Mouse (Mus musculus) heart, embryonic 16.5 days (tissue): ENCODE measurements at regions not wholly inside any gene's neighbourhood (a gene's known extent, or its start where the extent isn't known, plus 50 kb on each side); places are given as distances from the start of the nearest gene placed in this dataset.

ENCODE experiments used
- ATAC-seq: fragments of 200-750 bp; cut with Nextera tagmentation; replicated peaks from 2 replicates; pipeline ENCODE4 v1.8.0; 2017; ENCODE audit warnings: moderate number of reproducible peaks; ENCODE audit not compliant: insufficient read depth, low FRiP score; ENCODE audit errors: extremely low read depth
- H3K27ac ChIP-seq: fragments of 300-500 bp; sonication (generic); 2 replicates; pipeline ENCODE4 v1.5.1; 2014; ENCODE audit warnings: mild to moderate bottlenecking, low read length, control low read depth, moderate library complexity
- H3K27me3 ChIP-seq: fragments of 300-500 bp; sonication (generic); 2 replicates; pipeline ENCODE4 v1.6.1; 2014; ENCODE audit warnings: low read length, mixed read lengths; ENCODE audit not compliant: control insufficient read depth, insufficient read depth
- H3K36me3 ChIP-seq: fragments of 300-500 bp; sonication (generic); 2 replicates; pipeline ENCODE4 v1.6.1; 2014; ENCODE audit not compliant: control insufficient read depth, insufficient read depth
- H3K4me1 ChIP-seq: fragments of 300-500 bp; sonication (generic); 2 replicates; pipeline ENCODE4 v1.6.1; 2014; ENCODE audit warnings: low read length, mixed read lengths; ENCODE audit not compliant: control insufficient read depth, insufficient read depth
- H3K4me2 ChIP-seq: fragments of 300-500 bp; sonication (generic); 2 replicates; pipeline ENCODE4 v1.6.1; 2014; ENCODE audit warnings: low read depth, mild to moderate bottlenecking, control low read depth, low read length
- H3K4me3 ChIP-seq: fragments of 300-500 bp; sonication (generic); 2 replicates; pipeline ENCODE4 v1.5.1; 2014; ENCODE audit warnings: mild to moderate bottlenecking, control low read depth, low read length
- H3K9ac ChIP-seq: fragments of 300-500 bp; sonication (generic); 2 replicates; pipeline ENCODE4 v1.6.1; 2014; ENCODE audit warnings: low read length, control low read depth
- H3K9me3 ChIP-seq: fragments of 300-500 bp; sonication (generic); replicated peaks from 2 replicates; pipeline ENCODE4 v1.6.1; 2016; ENCODE audit warnings: low read length; ENCODE audit not compliant: control insufficient read depth
- WGBS: fragments of 180-500 bp; shearing (Covaris S2); extraction: QIAGEN DNeasy Blood & Tissue Kit; methylation state at CpG from one replicate; pipeline ENCODE4 v1.1.7; 2014; 5-methylcytosine and 5-hydroxymethylcytosine counted together

- no peak overlapping the region for H3K4me2 ChIP-seq
- no peaks in the 10 kb centered on the region; the same call in 1 of the 2 replicates for H3K4me1 ChIP-seq
- H3K9me3 ChIP-seq, result no peaks in the 10 kb centered on the region
- no peak overlapping the region for H3K4me3 ChIP-seq
- no peaks in the 10 kb centered on the region for H3K27me3 ChIP-seq
- H3K9ac ChIP-seq, result no peak overlapping the region
- no peak for ATAC-seq
- 69% methylated on average over 10 of the region's 10 CpGs for WGBS
- no peak overlapping the region for H3K27ac ChIP-seq
- no peaks in the 10 kb centered on the region for H3K36me3 ChIP-seq
Observed at GRCm38 (mm10) chr7:37006921-37007320, 309.0 kb downstream of the Tshz3 start.

DNA sequence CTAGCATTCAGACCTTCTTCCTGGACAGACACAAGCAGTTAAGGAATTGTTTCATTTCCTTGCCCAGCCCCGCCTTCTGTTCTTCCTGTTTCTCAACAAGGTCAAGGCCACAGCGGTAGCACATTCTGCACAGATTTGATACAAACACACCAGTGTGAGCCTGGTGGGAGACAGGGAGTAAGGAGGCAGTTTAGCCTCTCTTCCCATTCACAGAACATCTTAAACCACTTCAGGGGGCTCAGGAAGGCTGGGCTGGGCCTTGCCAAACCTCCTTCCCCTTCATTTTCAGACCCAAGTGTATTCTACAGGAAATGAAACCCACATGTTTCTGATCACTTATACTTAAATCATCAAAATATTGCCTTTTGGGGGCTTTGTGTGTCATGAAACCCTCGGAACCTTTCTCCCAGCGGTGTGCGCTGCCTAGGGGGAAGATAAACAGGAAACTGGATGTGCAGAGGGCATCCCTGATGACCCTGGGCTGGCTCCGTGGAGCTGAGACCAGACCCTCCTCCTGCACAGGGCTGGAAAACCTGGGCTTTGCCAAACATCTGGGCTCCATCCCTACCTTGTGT, 313.3 kb downstream of the Tshz3 start:
- ATAC-seq, result no peak
- H3K27me3 ChIP-seq, result no peaks in the 10 kb centered on the region
- no peaks in the 10 kb centered on the region for H3K9me3 ChIP-seq
- no peak overlapping the region for H3K9ac ChIP-seq
- WGBS, result 43% methylated on average over 6 of the region's 6 CpGs
- H3K27ac ChIP-seq, result peak overlapping the region; percentile 31
- H3K36me3 ChIP-seq, result no peaks in the 10 kb centered on the region
- H3K4me1 ChIP-seq, result no peaks in the 10 kb centered on the region; the same call in 1 of the 2 replicates
- H3K4me3 ChIP-seq, result no peak overlapping the region
- H3K4me2 ChIP-seq, result no peak overlapping the region

DNA sequence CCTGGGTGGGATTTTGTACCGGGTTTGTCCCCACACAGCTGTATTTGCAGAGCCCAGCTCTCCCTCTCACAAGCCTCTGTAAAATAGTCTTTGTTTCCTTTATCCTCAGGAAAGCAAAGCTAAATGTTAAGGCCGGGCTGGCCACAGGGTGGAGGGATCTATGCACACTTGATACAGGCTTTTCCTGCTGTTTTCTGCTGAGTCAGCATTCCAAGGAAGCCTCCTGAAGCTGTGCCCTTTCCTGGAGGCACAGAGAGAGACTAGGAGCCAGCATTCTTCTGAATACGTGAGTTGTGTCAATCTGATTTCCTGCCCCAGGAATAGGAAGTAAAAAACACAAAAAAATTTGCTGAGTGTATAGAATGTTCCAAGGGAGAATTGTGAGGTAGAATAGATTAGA, 322.2 kb downstream of the Tshz3 start:
- Histone ChIP-seq H3K4me2 (no peak overlapping the region), H3K9ac (no peak overlapping the region), H3K27ac (no peak overlapping the region), H3K4me1 (no peaks in the 10 kb centered on the region), H3K9me3 (no peaks in the 10 kb centered on the region), H3K27me3 (no peaks in the 10 kb centered on the region), H3K4me3 (no peak overlapping the region), H3K36me3 (no peaks in the 10 kb centered on the region)
- ATAC-seq, result no peak
- WGBS, result 48% methylated on average over 3 of the region's 3 CpGs

DNA sequence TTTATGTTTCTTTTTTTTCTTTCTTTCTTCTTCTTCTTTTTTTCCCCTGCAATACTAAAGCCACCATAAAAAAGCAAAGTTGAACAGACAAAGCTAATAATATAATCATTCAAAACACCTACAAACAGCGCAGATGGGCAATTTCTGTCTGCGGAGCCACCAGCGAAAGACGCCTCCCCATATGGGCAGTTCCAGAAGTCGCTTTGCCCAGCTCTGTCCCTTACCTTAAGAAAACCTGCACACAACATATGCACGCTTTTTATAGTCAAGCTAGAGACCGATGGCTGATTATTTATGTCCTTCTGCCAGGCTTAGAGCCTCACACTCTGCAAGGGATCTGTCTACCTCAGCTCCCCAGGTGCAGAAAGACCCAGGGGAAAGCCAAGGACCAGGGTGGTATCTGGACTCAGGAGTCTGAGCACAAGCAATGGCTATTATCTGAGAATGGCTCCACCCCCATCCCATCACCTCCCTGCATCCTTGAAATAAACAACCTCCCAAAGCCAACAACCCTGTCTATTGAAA, 326.6 kb downstream of the Tshz3 start:
- no peaks in the 10 kb centered on the region for H3K27me3 ChIP-seq
- no peak overlapping the region for H3K9ac ChIP-seq
- no peak for ATAC-seq
- WGBS, result 88% methylated on average over 7 of the region's 7 CpGs
- H3K4me1 ChIP-seq, result no peaks in the 10 kb centered on the region
- H3K4me2 ChIP-seq, result no peak overlapping the region
- H3K36me3 ChIP-seq, result no peaks in the 10 kb centered on the region
- H3K9me3 ChIP-seq, result peaks cover 5% of the 10 kb centered on the region; the same call in 1 of the 2 replicates
- H3K27ac ChIP-seq, result no peak overlapping the region
- H3K4me3 ChIP-seq, result no peak overlapping the region

GRCm38 (mm10) chr7:37064582-37065458, 366.9 kb downstream of the Tshz3 start:
- no peak for ATAC-seq
- 0 out of 2 replicates have a peak, but pooled peaks cover 3% of the 10 kb centered on the region for H3K9me3 ChIP-seq
- H3K27ac ChIP-seq, result no peak overlapping the region
- H3K9ac ChIP-seq, result no peak overlapping the region
- no peaks in the 10 kb centered on the region for H3K36me3 ChIP-seq
- H3K4me2 ChIP-seq, result no peak overlapping the region
- H3K27me3 ChIP-seq, result no peaks in the 10 kb centered on the region
- no peaks in the 10 kb centered on the region for H3K4me1 ChIP-seq
- 62% methylated on average over 8 of the region's 8 CpGs for WGBS
- no peak overlapping the region for H3K4me3 ChIP-seq

DNA sequence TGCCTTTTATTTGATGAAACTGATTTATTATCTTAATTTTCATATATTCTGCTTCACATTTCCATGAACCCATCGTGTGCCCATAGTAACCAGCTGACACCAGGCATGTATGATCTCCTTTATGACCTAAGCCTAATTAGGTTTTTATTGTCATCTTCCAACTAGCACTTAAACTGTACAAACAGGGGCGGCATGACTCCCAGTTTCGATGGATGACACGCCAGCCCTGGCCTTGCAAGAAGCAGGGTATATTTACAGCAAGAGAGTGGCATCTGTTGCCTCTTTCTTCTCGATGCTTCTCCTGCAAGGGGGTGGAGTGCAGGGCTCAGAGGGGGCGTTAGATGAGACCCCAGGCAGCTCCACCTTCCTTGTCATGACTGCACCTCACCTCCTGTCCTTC, 379.8 kb downstream of the Tshz3 start:
- Histone ChIP-seq H3K4me1 (no peaks in the 10 kb centered on the region), H3K4me3 (no peak overlapping the region), H3K27ac (no peak overlapping the region), H3K36me3 (no peaks in the 10 kb centered on the region), H3K27me3 (no peaks in the 10 kb centered on the region), H3K9me3 (no peaks in the 10 kb centered on the region), H3K4me2 (no peak overlapping the region), H3K9ac (no peak overlapping the region)
- ATAC-seq, result no peak
- WGBS, result 61% methylated on average over 6 of the region's 6 CpGs

DNA sequence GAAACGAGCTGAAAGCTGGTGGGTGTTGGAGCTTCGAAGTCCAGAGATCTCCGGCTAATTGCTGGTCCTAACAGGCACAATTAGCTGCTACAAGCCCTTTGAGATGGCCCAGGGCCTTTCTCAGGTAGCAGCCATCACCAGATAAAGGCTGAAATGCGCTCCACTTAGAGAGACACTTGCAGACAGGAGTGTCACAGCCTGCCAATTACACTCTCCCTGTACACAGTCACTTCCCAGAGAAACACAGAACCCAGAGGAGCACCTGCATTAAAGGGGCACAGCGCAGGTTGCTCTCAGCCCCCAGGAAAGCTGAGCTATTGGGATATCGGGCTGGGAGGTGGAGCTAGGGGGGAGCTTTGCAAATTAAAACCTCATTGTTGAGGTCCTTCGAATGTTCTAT, 380.2 kb downstream of the Tshz3 start:
- no peak overlapping the region for H3K4me2 ChIP-seq
- no peak overlapping the region for H3K27ac ChIP-seq
- H3K4me1 ChIP-seq, result no peaks in the 10 kb centered on the region
- no peaks in the 10 kb centered on the region for H3K9me3 ChIP-seq
- H3K36me3 ChIP-seq, result no peaks in the 10 kb centered on the region
- H3K4me3 ChIP-seq, result no peak overlapping the region
- no peak overlapping the region for H3K9ac ChIP-seq
- no peak for ATAC-seq
- 51% methylated on average over 7 of the region's 7 CpGs for WGBS
- no peaks in the 10 kb centered on the region for H3K27me3 ChIP-seq

DNA sequence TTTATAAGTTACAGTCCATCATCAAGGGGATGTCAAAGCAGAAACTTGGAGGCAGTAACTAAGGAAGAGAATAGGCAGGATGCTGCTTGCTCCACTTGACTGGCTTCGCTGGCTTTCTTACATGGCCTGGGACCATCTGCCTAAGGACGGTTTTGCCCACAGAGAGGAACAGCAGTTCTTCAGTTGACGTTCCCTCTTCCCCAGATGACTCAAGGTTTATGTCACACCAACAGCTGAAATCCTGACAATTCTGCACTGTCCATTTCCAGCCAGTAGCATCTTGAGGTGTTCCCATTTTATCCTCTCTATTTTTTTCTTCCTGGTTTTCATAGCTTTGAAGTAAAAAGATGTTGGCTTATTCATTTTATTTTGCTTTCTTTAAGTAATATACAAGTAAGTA, 391.8 kb downstream of the Tshz3 start:
- no peak for ATAC-seq
- no peak overlapping the region for H3K27ac ChIP-seq
- WGBS, result 80% methylated on average over 3 of the region's 3 CpGs
- H3K9ac ChIP-seq, result no peak overlapping the region
- H3K4me2 ChIP-seq, result no peak overlapping the region
- H3K9me3 ChIP-seq, result no peaks in the 10 kb centered on the region
- H3K36me3 ChIP-seq, result no peaks in the 10 kb centered on the region
- no peak overlapping the region for H3K4me3 ChIP-seq
- no peaks in the 10 kb centered on the region for H3K4me1 ChIP-seq
- H3K27me3 ChIP-seq, result no peaks in the 10 kb centered on the region

DNA sequence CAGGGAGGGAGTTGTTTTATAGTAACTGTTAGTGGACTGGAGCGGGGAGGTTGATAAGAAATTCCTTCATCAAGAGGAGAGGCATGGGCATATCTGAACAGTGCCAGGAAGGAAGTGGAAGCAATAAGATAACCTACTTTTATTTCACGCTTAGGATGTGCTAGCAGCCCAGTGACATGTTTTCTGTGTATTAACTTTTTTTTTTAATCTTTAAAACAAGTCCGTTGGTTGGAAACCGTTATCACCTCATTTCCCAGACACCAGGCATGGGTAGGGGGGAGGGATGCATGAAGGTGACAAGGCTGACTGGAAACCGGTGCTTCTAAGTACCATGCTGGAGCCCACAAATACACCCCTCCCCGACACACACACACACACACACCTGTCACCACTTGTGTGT, 394.7 kb downstream of the Tshz3 start:
- 30% methylated on average over 6 of the region's 6 CpGs for WGBS
- ATAC-seq, result no peak

More for the DNA sequence above, 394.7 kb downstream of the Tshz3 start:
- H3K9me3 ChIP-seq, result no peaks in the 10 kb centered on the region
- H3K27ac ChIP-seq, result no peak overlapping the region
- no peak overlapping the region for H3K9ac ChIP-seq
- H3K27me3 ChIP-seq, result no peaks in the 10 kb centered on the region
- no peaks in the 10 kb centered on the region for H3K36me3 ChIP-seq
- H3K4me2 ChIP-seq, result no peak overlapping the region
- H3K4me1 ChIP-seq, result no peaks in the 10 kb centered on the region
- H3K4me3 ChIP-seq, result no peak overlapping the region
